Mouse (Mus musculus) CD4-positive, CD25-positive, alpha-beta regulatory T cell, adult 2 months (primary cell): Measurements from ENCODE around the gene Tmub2.

Experiments used
- DNase-seq: peaks from one replicate; pipeline ENCODE4 v3.0.0-alpha.2; 2012; ENCODE audit warnings: low read depth, low spot score

The Tmub2 gene

DNA sequence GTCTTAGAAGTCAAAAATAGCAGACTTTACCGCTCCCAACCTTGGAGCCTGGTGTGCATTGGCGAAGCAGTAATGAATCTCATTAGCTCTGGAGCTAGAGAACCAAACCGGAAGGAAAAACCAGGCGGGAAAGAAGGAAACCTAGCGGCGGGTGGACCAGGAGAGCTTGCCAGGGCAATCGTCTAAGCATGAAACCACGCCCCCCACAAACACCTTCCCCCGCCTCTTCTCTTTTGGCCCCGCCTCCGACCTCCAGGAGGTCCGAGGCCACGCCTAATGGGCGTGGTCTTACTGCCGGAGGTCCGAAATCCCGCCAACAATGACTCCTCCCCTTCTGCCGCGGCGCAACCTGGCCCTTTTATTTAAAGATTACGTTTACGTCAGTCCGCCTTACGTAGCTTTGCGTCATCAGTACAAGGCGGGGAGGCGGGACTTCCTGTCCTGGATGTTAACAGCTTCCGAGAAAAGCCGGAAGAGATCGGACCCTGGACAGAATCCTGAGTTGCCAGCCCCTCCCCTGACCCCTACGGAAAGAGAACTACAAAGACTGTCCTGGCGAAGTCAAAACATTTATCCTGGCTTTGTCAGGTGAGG lies at the start of gene Tmub2:
Tmub2 (plus strand) TSS at position 431 of the 594 bp plus-strand sequence.
- peak; percentile 99 for DNase-seq

DNA sequence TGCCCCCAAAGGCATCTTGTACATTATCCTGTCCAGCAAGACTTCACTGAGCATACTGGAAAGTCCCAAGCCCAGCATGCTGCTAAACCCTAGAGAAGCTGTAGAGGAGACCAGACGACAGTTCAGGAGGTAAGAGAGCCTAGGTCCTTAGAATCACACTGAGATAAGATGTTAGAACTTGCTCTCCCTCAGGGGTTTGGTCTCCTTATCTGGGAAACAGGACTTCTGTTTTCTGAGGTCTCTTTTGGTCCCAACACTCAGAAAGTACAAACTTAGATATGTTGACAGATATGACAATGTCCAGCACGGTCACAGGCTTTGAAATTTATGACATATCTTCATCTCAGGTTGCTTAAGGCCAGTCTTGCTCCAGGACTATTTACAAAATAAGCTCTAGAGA lies 48.7 kb upstream of the Tmub2 start:
- no peak for DNase-seq

DNA sequence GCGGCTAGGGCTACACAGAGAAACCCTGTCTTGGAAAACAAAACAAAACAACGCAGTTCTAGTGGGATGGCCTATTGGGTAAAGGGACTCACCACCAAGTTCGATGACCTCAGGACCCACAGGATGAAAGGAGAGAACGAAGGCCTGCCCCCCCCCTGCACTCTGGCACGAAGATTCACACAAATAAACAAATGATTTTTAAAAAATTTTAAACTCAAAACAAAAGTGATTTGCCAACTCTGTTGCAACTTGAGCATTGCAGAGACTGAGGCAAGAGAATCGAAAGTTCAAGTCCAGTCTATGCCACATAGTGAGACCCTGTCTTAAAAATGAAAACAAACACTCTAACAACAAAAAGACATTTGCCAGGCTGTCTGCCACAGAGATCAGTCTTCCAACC lies 44.1 kb upstream of the Tmub2 start:
- DNase-seq: no peak

DNA sequence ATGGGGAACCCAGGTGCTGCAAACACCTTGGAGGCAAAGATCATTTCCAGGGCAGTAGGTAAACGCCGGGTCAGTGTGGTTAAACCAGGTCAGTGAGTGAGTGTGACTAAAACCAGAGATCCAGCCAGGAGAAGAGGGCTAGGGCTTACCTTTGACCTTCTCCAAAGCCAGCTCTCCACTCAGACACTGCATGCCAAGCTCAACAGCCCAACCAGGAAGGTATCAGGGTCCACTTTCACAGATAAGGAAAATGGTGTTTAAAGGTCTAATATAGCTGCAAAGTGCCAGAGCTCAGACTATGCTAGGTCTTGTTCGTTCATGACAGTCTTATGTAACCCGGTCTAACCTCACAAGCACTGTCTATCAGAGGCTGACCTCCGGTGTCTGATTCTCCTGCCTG lies 43.5 kb upstream of the Tmub2 start:
- no peak for DNase-seq

DNA sequence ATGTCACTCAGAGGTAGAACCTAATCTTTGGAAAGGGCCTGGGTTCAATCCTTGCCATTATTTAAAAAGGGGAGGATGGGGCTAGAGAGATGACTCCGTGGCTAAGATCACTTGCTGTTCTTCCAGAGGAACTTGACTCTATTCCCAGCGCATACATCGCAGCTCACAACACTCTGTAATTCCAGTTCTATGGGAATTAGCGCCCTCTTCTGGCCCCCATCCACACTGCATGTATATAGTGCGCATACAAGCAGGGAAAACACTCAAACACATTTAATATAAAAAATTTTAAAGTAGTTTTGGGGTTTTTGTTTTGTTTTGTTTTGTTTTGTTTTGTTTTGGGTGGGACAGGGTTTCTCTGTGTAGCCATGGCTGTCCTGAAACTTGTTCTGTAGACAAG lies 42.9 kb upstream of the Tmub2 start:
- DNase-seq: no peak

DNA sequence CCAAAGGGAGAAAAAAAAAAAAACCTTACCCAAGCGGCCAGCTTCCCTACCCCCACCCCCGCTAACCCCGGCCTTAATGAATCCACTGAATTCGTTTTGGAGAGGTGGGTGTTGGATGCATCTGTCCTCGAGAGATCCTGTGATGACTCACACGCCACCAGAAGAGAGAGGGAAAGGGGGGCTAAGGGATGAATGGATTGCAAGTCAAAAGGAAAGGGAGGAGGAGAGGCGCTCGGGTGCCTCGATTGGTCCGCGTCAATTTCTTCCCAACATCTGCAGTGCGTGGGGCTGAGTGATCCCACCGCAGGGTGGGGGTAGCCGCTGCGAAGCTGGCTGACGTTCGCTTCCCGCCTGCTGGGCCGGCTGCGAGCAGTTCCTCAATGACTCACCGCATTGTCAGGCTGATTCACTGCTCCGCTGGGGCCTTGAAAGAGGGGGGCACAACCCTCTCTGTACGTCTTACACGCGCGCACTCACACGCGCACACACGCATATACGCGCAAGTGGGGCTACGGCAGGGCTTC lies 39.7 kb upstream of the Tmub2 start:
- DNase-seq: peak; percentile 62

DNA sequence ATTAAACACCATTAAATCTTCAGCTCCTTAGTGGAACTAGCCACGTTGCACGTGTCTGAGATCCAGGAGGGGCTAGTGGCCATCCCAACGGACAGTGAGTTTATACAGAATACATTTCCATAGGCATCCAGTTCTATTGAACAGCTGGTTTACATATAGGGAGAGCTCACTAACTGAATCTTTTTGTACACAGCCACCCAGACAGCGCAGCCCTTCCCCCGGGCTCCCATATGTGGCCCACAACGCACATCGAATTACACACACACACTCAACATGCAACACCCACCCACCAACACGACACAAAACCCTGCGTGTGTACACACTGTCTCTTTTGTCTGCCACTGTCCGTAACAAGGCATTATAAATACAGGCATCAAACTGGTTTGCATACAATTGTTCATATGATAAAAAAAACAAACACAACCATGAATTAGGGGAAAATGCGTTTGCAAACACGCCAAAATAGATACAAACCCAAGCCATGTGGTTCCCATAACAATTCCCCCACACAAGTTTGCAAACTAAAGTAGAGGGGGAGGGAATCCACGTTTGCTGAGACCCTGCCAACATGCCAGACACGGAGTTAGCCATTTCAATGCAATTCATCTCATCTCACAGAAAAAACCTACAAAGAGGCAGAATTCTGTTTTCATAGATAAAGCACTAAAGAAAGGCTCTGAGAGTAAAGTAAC lies 39.0 kb upstream of the Tmub2 start:
- no peak for DNase-seq

DNA sequence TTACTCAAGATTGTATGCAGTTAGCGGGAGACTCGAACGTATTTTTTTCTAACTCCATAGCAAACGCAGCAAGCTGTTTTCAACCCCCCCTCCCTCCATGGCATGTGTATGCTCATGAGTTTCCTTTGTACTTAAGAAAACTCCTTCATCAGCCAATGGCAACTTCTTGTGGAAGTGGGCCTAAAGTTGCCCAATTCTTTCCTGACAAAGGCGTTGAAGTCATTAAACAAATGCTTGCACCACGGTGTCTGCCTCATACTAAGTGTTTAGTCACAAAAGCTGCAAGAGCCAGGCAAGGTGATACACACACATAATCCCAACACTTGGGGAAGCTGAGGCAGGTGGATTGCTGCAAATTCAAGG lies 38.5 kb upstream of the Tmub2 start:
- no peak for DNase-seq

DNA sequence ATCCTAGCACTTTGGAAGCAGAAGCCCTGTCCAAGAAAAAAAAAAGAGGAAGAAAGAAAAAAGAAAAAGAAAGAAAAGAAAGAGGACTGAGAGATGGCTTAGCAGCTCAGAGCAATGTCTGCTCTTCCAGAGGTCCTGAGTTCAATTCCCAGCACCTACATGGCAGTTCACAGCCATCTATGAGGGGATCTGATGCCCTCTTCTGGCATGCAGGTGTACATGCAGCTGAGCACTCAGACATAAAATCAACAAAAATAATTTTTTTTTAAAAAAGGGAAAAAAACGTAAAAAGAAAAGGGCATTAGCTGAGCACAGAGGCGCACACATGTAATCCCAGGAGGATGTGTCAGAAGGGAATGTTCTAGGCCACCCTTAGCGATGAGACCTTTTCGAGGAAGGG lies 37.9 kb upstream of the Tmub2 start:
- DNase-seq: peak; percentile 31

DNA sequence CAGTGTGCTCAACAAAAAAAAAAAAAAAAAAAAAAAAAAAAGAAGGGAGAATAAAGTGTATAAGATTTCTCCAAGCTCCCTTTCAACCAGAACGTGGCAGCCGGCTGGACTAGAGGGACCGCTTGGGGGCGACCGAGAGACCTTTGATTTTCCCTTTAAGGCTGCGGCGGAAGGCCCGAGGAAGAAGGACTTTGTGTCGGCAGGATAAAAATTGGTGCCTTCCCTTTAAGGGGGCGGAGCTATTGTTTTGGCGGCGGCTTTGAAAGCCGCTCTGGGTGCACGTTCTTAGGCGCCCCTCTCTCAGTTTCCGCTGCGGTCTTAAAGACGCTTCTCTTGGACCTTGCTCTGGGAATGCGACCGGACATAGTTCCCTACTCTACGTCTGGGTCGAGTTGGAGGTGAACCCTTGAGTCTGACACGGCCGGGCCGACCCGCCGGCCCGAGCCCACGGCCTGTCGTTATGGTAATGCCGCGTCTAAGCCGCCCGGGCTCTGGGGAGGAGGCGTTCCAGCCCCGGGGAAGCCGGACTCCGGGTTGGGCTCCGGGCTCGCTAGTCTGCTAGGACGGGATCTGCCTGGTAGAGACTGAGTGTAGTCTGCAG lies 36.0 kb upstream of the Tmub2 start, which contains the start of gene BC030867:
BC030867 (plus strand) TSS at position 253 of the 601 bp plus-strand sequence.
- DNase-seq: peak; percentile 95

DNA sequence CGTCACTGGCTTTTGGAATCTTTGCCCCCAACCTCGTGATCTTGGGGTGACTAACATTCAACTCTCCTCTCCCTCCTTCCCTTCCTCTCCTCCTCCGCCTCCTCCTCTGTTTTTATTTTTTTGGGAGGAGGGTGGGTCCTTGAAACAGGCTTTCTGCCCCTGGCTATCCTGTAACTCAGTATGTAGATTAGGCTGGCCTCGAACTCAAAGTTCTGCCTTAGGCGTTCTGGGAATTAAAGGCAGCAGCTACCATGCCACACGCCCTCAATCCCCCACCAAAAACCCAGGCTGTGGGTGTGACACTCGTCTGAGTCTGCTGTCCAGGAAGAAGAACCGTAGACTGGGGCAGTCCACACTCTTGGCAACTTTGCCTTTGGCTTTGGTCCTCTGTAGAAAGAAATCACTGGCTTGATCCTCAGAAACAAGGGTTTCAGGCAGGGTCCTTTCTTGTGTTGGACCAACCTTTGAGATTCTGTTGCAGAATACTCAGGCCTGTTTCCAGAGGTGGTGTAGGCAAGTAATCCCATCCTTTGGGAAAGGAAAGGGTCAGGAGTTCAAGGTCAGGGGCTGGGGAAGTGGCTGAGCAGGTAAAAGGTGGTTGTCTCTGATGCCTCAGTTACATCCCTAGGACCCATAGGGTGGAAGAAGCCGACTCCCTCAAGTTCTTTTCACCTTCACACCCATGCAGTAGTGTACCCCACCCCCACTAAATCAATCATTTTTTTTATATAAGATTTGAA lies 35.2 kb upstream of the Tmub2 start:
- DNase-seq: no peak

DNA sequence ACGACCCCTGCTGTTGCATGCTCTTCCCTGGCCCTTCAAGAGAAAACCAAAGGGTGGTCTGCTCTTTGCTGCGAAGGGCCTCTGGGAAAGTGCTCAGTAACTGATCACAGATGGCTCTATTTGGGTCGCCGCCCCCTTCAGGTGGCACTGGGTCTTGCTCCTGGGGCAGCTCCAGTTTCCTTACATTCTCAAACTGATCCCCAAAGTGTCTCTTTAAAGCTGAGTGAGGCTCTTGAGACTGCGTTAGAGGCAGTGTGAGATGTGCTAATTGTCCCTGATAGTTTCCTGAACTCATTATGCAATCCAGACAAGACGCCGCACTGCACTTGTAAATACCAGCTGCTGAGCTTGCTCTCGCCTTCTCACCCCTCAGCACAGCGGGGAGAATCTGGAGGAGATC lies 27.2 kb upstream of the Tmub2 start:
- DNase-seq: peak; percentile 25

DNA sequence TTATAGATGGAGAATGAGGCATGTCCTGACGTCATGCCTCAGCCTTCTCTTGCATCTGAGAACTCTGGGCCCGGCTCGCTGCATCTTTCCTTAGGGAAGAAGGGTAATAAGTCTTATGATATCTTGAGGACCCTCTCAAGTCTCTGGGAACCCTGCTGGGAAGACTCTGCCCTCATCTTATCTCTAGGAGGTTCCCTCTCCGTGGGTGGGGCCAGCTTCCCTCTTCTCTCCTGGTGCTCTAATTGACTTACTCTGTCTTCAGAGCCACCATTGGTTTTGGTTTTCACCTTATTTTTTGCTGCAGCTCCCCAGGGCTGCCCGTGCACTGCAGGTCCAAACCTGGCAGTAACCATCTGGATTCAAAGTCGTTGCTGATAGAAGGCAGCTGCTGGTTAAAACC lies 26.6 kb upstream of the Tmub2 start:
- no peak for DNase-seq

DNA sequence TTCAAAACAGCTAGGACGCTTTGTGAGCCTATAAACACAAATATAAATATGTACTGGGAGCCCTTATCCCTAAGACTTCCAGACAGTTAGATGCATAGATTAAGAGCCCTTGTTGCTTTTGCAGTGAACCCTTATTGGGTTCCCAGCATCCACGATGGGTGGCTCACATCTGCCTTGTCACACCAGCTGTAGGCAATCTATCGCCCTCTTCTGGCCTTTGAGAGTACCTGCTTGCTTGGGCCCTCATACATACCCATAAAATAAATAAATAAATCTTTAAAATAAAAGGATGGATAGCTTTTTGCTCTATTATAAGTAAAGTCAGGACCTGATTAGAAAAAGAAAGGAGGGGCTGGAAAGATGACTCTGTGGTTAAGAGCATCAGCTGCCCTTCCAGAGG lies 26.2 kb upstream of the Tmub2 start:
- peak; percentile 28 for DNase-seq

DNA sequence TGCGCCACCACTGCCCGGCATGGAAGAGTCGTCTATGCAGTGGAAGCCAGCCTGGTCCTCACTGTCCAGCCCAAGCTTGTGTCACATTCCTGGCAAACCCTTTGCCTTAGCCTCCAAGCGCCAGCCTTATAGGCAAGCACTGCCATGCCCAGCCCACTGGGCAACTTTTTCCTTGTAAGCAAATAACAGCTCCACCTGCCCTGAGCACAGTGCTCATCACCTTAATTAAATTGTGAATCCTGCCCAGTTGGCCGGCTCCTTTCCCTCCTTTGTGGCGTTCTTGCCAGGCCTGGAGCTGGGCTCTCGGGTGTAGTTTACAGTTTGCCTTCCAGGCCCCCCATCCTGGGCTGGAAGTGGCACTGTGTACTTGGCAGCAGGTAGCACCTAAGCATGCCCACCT lies 21.5 kb upstream of the Tmub2 start:
- DNase-seq: no peak

DNA sequence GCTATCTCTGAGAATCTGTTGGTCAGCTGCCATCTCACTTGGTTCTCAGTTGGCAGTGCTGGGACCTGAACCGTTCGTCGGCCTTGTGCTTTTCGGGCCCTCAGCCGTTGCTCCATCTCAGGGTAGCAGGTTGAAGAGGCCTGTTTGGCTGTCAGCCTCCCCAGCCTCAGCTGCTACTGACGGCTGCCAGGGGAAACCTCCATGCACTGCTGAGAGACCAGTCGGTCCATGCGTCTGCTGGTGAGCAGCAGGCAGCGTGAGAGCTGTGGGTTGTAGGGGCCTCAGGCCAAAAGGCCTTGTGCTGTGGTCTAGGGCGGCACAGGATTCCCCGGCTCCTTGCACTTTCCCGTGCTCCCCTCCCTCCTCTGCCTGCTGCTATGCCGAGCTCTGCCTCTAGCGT lies 18.9 kb upstream of the Tmub2 start:
- no peak for DNase-seq

DNA sequence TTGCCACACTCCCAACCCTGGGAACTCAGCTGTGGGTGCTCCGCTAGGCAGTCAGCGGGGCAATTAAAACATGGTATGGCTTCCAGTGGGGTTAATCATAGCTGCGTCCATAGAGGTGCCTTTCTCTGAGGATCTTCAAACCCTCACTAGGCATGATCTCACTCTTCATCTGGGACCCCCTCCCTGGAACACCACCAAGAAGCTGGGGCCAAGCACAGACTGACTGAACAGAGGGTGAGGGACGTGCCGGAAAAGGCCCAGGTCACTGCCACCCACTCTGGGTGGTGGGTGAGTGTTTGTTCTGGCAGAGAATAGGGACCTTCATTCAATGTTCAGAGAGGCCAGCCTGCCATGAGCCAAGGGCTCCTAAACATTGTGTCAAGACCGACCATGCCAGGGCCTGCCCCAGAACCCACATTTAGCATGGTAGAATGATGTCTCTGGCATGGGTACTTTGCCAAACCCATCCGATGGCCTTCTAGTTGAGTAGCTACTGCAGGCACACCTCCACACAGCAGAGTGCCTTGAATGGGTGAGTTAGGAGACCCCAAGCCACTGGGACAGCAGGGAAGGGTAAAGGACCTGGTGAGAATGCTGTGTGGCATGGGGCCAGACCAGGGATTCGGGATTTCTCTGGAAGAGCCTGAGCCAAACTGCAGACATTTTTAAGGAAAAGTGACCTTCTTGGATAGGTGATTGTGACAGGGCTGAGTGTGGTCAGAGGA lies 17.9 kb upstream of the Tmub2 start:
- no peak for DNase-seq

DNA sequence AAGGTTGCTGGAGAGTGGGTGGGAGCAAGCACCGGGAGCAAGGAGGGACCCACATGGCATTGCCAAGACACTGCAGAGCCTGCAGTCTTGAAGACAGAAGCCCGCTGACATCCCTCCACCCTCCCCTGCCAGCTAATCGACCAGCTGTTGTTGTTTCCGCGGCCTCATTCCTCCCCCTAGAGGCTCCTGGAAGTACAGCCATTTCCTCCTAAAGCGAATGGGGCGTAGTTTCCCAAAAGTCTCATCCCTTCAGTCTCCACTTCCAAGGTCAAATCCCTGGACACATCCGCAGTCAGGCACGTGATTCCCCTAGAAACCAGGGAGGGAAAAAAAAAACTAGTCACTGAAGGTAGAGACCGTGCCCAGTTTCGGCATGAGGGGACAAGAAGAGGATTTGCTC lies 17.3 kb upstream of the Tmub2 start:
- DNase-seq: peak; percentile 72

DNA sequence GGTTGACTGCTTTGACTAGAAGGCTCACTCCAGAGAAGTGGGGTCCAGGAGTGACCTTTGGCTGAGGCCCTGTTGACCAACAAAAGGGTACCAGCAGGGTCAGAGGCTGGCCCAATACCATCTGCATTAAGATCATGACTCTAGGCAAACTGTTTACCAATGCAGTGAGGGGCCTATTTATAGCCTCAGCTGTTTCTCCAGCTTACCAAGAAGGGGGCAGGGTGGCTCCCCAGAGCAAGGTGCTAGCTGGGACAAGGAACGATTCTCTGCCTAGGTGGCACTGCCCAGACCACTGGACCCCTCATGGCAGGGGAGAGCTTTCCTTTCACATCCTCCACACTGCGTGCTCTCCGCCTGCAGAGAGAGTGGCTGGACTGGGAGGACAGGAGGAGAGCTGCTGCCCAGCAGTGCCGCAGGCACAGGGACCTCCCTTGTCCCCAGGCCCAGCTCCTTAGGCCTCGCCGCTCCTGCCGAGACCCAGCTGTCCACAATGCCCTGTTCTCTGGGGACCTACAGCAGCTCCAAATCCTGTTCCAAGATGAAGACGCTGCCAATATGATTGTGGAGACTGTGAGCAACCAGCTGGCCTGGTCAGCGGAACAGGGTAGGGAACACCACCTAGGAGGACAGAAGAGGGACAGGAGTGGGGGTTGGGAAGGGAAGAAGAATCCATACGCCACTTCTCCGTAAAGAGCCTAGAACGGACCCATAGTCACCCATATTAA lies 16.0 kb upstream of the Tmub2 start, which contains the start of gene Asb16:
Asb16 (plus strand) TSS at position 224 of the 725 bp plus-strand sequence.
- no peak for DNase-seq

DNA sequence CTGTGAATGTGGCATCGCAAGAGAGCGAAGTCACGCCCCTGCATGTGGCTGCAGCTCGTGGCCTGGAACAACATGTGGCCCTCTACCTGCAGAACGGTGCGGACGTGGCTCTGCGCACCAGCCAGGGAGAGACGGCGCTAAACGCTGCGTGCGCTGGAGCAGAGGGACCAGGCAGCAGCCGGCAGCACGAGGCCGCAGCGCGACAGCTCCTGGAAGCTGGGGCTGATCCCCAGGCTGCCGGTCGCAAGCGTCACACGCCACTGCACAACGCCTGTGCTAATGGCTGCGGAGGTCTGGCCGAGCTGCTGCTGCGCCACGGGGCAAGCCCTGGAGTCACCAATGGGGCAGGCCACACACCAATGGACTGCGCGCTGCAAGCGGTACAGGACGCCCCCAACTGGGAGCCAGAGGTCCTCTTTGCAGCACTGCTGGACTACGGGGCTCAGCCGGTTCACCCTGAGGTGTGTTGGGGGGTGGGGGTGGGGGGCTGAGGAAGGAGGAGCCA lies 8.3 kb upstream of the Tmub2 start:
- DNase-seq: peak; percentile 30

DNA sequence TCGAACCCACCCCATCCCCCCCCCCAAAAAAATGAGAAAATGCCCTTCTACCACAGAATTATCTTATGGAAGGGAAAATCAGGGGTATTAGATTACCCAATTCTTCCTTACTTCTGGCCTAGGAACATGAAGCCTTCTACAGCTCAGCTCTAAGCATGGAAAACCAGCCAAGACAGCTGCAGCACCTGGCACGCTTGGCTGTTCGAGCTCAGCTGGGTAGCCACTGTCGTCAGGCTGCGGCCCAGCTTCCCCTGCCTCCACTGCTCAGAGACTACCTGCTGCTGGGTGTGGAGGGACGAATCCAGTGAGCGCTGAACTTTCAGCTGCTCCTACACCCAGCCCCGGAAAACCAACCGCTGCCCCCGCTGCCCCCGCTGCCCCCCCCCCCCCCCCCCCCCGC lies 7.0 kb upstream of the Tmub2 start:
- no peak for DNase-seq
